Mouse (Mus musculus): ENCODE results near the gene Syne3.

The Syne3 gene

GRCm38 (mm10) chr12:105025947-105026586, 16.5 kb upstream of the Syne3 start:
- DNase-seq (ENCODE audit: low spot score in 2 of 2) = no peak

- peak in 1 of 2 experiments; percentile 65 for DNase-seq (ENCODE audit: low spot score in 2 of 2)
These were observed 15.8 kb upstream of the Syne3 start for GRCm38 (mm10) chr12:105025271-105025946.

- DNase-seq (ENCODE audit: low spot score in 2 of 2) = no peak
These were observed 13.2 kb upstream of the Syne3 start for GRCm38 (mm10) chr12:105022776-105023175.

GRCm38 (mm10) chr12:105022141-105022540, 12.5 kb upstream of the Syne3 start:
- DNase-seq (ENCODE audit: low spot score in 2 of 2) = no peak

- DNase-seq (ENCODE audit: low spot score in 2 of 2) = no peak
These were observed 11.9 kb upstream of the Syne3 start for GRCm38 (mm10) chr12:105021441-105022069.

GRCm38 (mm10) chr12:105019359-105020219, 10.0 kb upstream of the Syne3 start:
- DNase-seq (ENCODE audit: low spot score in 2 of 2) = no peak

GRCm38 (mm10) chr12:105016639-105017038, 7.0 kb upstream of the Syne3 start:
- no peak for DNase-seq (ENCODE audit: low spot score in 2 of 2)

- DNase-seq (ENCODE audit: low spot score in 2 of 2) = no peak
These were observed 6.6 kb upstream of the Syne3 start for GRCm38 (mm10) chr12:105016199-105016598.

- peak; percentile 46 to 59 for DNase-seq (ENCODE audit: low spot score in 2 of 2)
These were observed 3.5 kb upstream of the Syne3 start for GRCm38 (mm10) chr12:105013065-105013464.

- DNase-seq (ENCODE audit: low spot score in 2 of 2) = no peak
These were observed 2.7 kb upstream of the Syne3 start for GRCm38 (mm10) chr12:105012314-105012713.

- DNase-seq (ENCODE audit: low spot score in 2 of 2) = no peak
These were observed 2.0 kb upstream of the Syne3 start for GRCm38 (mm10) chr12:105011589-105011988.

- no peak for DNase-seq (ENCODE audit: low spot score in 2 of 2)
These were observed 693 bp upstream of the Syne3 start for GRCm38 (mm10) chr12:105010213-105010790.

- no peak for DNase-seq (ENCODE audit: low spot score in 2 of 2)
These were observed 844 bp downstream of the Syne3 start for GRCm38 (mm10) chr12:105008752-105009178.

- no peak for DNase-seq (ENCODE audit: low spot score in 2 of 2)
These were observed 1.5 kb downstream of the Syne3 start for GRCm38 (mm10) chr12:105008150-105008549.

- DNase-seq (ENCODE audit: low spot score in 2 of 2) = no peak
These were observed 4.0 kb downstream of the Syne3 start for GRCm38 (mm10) chr12:105005715-105005972.

- DNase-seq (ENCODE audit: low spot score in 2 of 2) = no peak
These were observed 4.5 kb downstream of the Syne3 start for GRCm38 (mm10) chr12:105004956-105005714.

GRCm38 (mm10) chr12:105003715-105004114, 5.9 kb downstream of the Syne3 start:
- DNase-seq (ENCODE audit: low spot score in 2 of 2) = no peak

GRCm38 (mm10) chr12:105003158-105003557, 6.5 kb downstream of the Syne3 start:
- DNase-seq (ENCODE audit: low spot score in 2 of 2) = no peak

GRCm38 (mm10) chr12:105002340-105003132, 7.1 kb downstream of the Syne3 start:
- no peak for DNase-seq (ENCODE audit: low spot score in 2 of 2)

- DNase-seq (ENCODE audit: low spot score in 2 of 2) = no peak
These were observed 8.3 kb downstream of the Syne3 start for GRCm38 (mm10) chr12:105001317-105001716.
